Mouse (Mus musculus): ENCODE measurements around the gene Abhd5. TPM values are rescaled to one million over a fixed set of nuclear protein-coding genes. Genes with fewer than 3 reads are reported as not detected.

The Abhd5 gene
- total and polyA plus RNA-seq, 3 experiments = 14.2 to 20.2 TPM; not detected in 1

- peaks cover 0 to 10% of the 10 kb centered on the region in 2 experiments; a peak in 2 of 4 replicates for H3K4me1 ChIP-seq (ENCODE audit: control insufficient read depth in 1 of 2, insufficient read depth in 2 of 2, low read length in 2 of 2)
- no peaks in the 10 kb centered on the region; a peak in 1 of 4 replicates for H3K27me3 ChIP-seq (ENCODE audit: control insufficient read depth in 1 of 2, insufficient read depth in 2 of 2, low read length in 2 of 2)
- no peak overlapping the region for H3K4me3 ChIP-seq (ENCODE audit: control insufficient read depth in 1 of 2, insufficient read depth in 1 of 2, low read depth in 2 of 2, low read length in 2 of 2)
- no peak for TF ChIP-seq MAFK (IDR thresholded peaks at IDR 0.05; ENCODE audit: borderline replicate concordance, low read depth, low read length)
- TF ChIP-seq HCFC1 (IDR thresholded peaks at IDR 0.05; ENCODE audit: low read depth, low read length) = no peak
- H3K27ac ChIP-seq (ENCODE audit: control insufficient read depth, low read depth, low read length) = no peak overlapping the region
- peaks cover 0 to 10% of the 10 kb centered on the region in 2 experiments; a peak in 2 of 4 replicates for H3K36me3 ChIP-seq (ENCODE audit: control insufficient read depth in 1 of 2, insufficient read depth in 2 of 2, low read length in 2 of 2)
- H3K9ac ChIP-seq (ENCODE audit: control insufficient read depth, low read depth, low read length, poor library complexity, severe bottlenecking) = no peak overlapping the region
- no peaks in the 10 kb centered on the region for H3K79me2 ChIP-seq (ENCODE audit: control insufficient read depth, insufficient read depth, low read length, poor library complexity)
- no peaks in the 10 kb centered on the region for H3K9me3 ChIP-seq (replicated peaks; ENCODE audit: insufficient read depth, low read length)
- DNase-seq (ENCODE audit: low read depth, low spot score) = no peak
Observed at GRCm38 (mm10) chr9:122314386-122314785, 37.0 kb upstream of the Abhd5 start.

GRCm38 (mm10) chr9:122314942-122315341 lies 36.5 kb upstream of the Abhd5 start:
- no peak overlapping the region for H3K9ac ChIP-seq (ENCODE audit: control insufficient read depth, low read depth, low read length, poor library complexity, severe bottlenecking)
- H3K79me2 ChIP-seq (ENCODE audit: control insufficient read depth, insufficient read depth, low read length, poor library complexity) = no peaks in the 10 kb centered on the region
- no peaks in the 10 kb centered on the region for H3K9me3 ChIP-seq (replicated peaks; ENCODE audit: insufficient read depth, low read length)
- TF ChIP-seq RAD21 (IDR thresholded peaks at IDR 0.05; ENCODE audit: low read depth, low read length) (no peak), GABPA (IDR thresholded peaks at IDR 0.05; ENCODE audit: low read depth, low read length) (no peak), POLR2AphosphoS2 (IDR thresholded peaks at IDR 0.05; ENCODE audit: low read length) (no peak), SMC3 (IDR thresholded peaks at IDR 0.05; ENCODE audit: low read depth, low read length) (no peak), SIN3A (IDR thresholded peaks at IDR 0.05; ENCODE audit: low read length) (no peak), TAL1 (IDR thresholded peaks at IDR 0.05; ENCODE audit: low read length) (no peak), MXI1 (IDR thresholded peaks at IDR 0.05; ENCODE audit: low read depth, low read length) (no peak), ETS1 (IDR thresholded peaks at IDR 0.05; ENCODE audit: low read depth, low read length) (no peak), ZC3H11A (IDR thresholded peaks at IDR 0.05; ENCODE audit: low read depth, low read length) (no peak), CHD1 (IDR thresholded peaks at IDR 0.05; ENCODE audit: low read depth, low read length) (no peak), RCOR1 (IDR thresholded peaks at IDR 0.05; ENCODE audit: low read depth, low read length) (no peak), MAZ (IDR thresholded peaks at IDR 0.05; ENCODE audit: low read depth, low read length) (no peak)
- DNase-seq (ENCODE audit: low read depth, low spot score) = no peak
- no peak overlapping the region for H3K4me3 ChIP-seq (ENCODE audit: control insufficient read depth in 1 of 2, insufficient read depth in 1 of 2, low read depth in 2 of 2, low read length in 2 of 2)
- no peaks in the 10 kb centered on the region; a peak in 1 of 4 replicates for H3K27me3 ChIP-seq (ENCODE audit: control insufficient read depth in 1 of 2, insufficient read depth in 2 of 2, low read length in 2 of 2)
- peaks cover 0 to 5% of the 10 kb centered on the region in 2 experiments; a peak in 2 of 4 replicates for H3K36me3 ChIP-seq (ENCODE audit: control insufficient read depth in 1 of 2, insufficient read depth in 2 of 2, low read length in 2 of 2)
- H3K4me1 ChIP-seq (ENCODE audit: control insufficient read depth in 1 of 2, insufficient read depth in 2 of 2, low read length in 2 of 2) = 0 out of 4 replicates have a peak, but pooled peaks cover 0 to 5% of the 10 kb centered on the region in 2 experiments
- no peak overlapping the region for H3K27ac ChIP-seq (ENCODE audit: control insufficient read depth, low read depth, low read length)

- Histone ChIP-seq H3K27me3 (ENCODE audit: control insufficient read depth in 1 of 2, insufficient read depth in 2 of 2, low read length in 2 of 2) (no peaks in the 10 kb centered on the region; a peak in 1 of 4 replicates), H3K9ac (ENCODE audit: control insufficient read depth, low read depth, low read length, poor library complexity, severe bottlenecking) (no peak overlapping the region), H3K4me3 (ENCODE audit: control insufficient read depth in 1 of 2, insufficient read depth in 1 of 2, low read depth in 2 of 2, low read length in 2 of 2) (no peak overlapping the region), H3K79me2 (ENCODE audit: control insufficient read depth, insufficient read depth, low read length, poor library complexity) (no peaks in the 10 kb centered on the region), H3K4me1 (ENCODE audit: control insufficient read depth in 1 of 2, insufficient read depth in 2 of 2, low read length in 2 of 2) (0 out of 4 replicates have a peak, but pooled peaks cover 0 to 5% of the 10 kb centered on the region in 2 experiments), H3K36me3 (ENCODE audit: control insufficient read depth in 1 of 2, insufficient read depth in 2 of 2, low read length in 2 of 2) (no peaks in the 10 kb centered on the region), H3K9me3 (replicated peaks; ENCODE audit: insufficient read depth, low read length) (no peaks in the 10 kb centered on the region), H3K27ac (ENCODE audit: control insufficient read depth, low read depth, low read length) (no peak overlapping the region)
- DNase-seq (ENCODE audit: low read depth, low spot score) = no peak
- TF ChIP-seq MYB (IDR thresholded peaks at IDR 0.05; ENCODE audit: low read depth, low read length) = no peak
- no peak for TF ChIP-seq NRF1 (IDR thresholded peaks at IDR 0.05; ENCODE audit: insufficient read depth, low read depth, low read length, poor library complexity, severe bottlenecking)
- TF ChIP-seq NELFE (IDR thresholded peaks at IDR 0.05; ENCODE audit: low read depth, low read length) = no peak
- TF ChIP-seq HCFC1 (IDR thresholded peaks at IDR 0.05; ENCODE audit: low read depth, low read length) = no peak
- no peak for TF ChIP-seq MAZ (IDR thresholded peaks at IDR 0.05; ENCODE audit: low read depth, low read length)
- no peak for TF ChIP-seq MAX (IDR thresholded peaks at IDR 0.05; ENCODE audit: low read length)
- no peak for TF ChIP-seq TCF12 (IDR thresholded peaks at IDR 0.05; ENCODE audit: low read depth, low read length)
- no peak for TF ChIP-seq POLR2AphosphoS5 (IDR thresholded peaks at IDR 0.05; ENCODE audit: borderline replicate concordance, low read depth, low read length)
- no peak for TF ChIP-seq POLR2AphosphoS2 (IDR thresholded peaks at IDR 0.05; ENCODE audit: low read length)
- no peak for TF ChIP-seq SMC3 (IDR thresholded peaks at IDR 0.05; ENCODE audit: low read depth, low read length)
- no peak for TF ChIP-seq ETS1 (IDR thresholded peaks at IDR 0.05; ENCODE audit: low read depth, low read length)
- TF ChIP-seq GATA1 (IDR thresholded peaks at IDR 0.05; ENCODE audit: low read depth, low read length) = no peak
- no peak for TF ChIP-seq RAD21 (IDR thresholded peaks at IDR 0.05; ENCODE audit: low read depth, low read length)
- TF ChIP-seq ZKSCAN1 (IDR thresholded peaks at IDR 0.05; ENCODE audit: low read depth, low read length) = no peak
Observed at GRCm38 (mm10) chr9:122315501-122315900, 35.9 kb upstream of the Abhd5 start.

All from MEL (cell line).